Mouse (Mus musculus) limb, embryonic 13.5 days (tissue): ENCODE data around the gene Bmpr1a. TPM values are rescaled to one million over a fixed set of nuclear protein-coding genes. Genes with fewer than 3 reads are reported as not detected.

Experiments used
- ATAC-seq: fragments of 200-750 bp; cut with Nextera tagmentation; 2 replicates; pipeline ENCODE4 v1.8.0; 2017; ENCODE audit warnings: low read depth, moderate number of reproducible peaks, moderate TSS enrichment; ENCODE audit not compliant: low FRiP score
- H3K27ac ChIP-seq: fragments of 300-500 bp; sonication (generic); 2 replicates; pipeline ENCODE4 v1.5.1; 2015; ENCODE audit warnings: inconsistent platforms, mild to moderate bottlenecking, moderate library complexity
- H3K27me3 ChIP-seq: fragments of 300-500 bp; sonication (generic); 2 replicates; pipeline ENCODE4 v1.6.1; 2015; ENCODE audit warnings: mild to moderate bottlenecking, inconsistent platforms
- H3K36me3 ChIP-seq: fragments of 300-500 bp; sonication (generic); 2 replicates; pipeline ENCODE4 v1.6.1; 2015; ENCODE audit warnings: inconsistent platforms, mild to moderate bottlenecking, moderate library complexity
- H3K4me1 ChIP-seq: fragments of 300-500 bp; sonication (generic); 2 replicates; pipeline ENCODE4 v1.6.1; 2015; ENCODE audit warnings: inconsistent platforms
- H3K4me2 ChIP-seq: fragments of 300-500 bp; sonication (generic); replicated peaks from 2 replicates; pipeline ENCODE4 v1.6.1; 2015; ENCODE audit warnings: inconsistent platforms, mild to moderate bottlenecking, moderate library complexity
- H3K4me3 ChIP-seq: fragments of 300-500 bp; sonication (generic); 2 replicates; pipeline ENCODE4 v1.5.1; 2015; ENCODE audit warnings: moderate library complexity, mild to moderate bottlenecking, inconsistent platforms
- H3K9ac ChIP-seq: fragments of 300-500 bp; sonication (generic); 2 replicates; pipeline ENCODE4 v1.6.1; 2015; ENCODE audit warnings: mild to moderate bottlenecking, inconsistent platforms
- H3K9me3 ChIP-seq: fragments of 300-500 bp; sonication (generic); 2 replicates; pipeline ENCODE4 v1.6.1; 2016; ENCODE audit warnings: inconsistent platforms
- WGBS: fragments of 180-500 bp; shearing (Covaris S2); methylation state at CpG from one replicate; pipeline ENCODE4 v1.1.7; 2015; 5-methylcytosine and 5-hydroxymethylcytosine counted together
- polyA plus RNA-seq: library from polyadenylated mRNA; unstranded; fragments of >200 nt; fragmentation: Nextera tagmentation; extraction: Ambion mirVana; gene quantifications from 2 replicates; pipeline ENCODE4 v1.2.1, GENCODE M21; 2015

The Bmpr1a gene
- polyA plus RNA-seq, 1 experiment from 2014 or later, result 71.3 TPM

DNA sequence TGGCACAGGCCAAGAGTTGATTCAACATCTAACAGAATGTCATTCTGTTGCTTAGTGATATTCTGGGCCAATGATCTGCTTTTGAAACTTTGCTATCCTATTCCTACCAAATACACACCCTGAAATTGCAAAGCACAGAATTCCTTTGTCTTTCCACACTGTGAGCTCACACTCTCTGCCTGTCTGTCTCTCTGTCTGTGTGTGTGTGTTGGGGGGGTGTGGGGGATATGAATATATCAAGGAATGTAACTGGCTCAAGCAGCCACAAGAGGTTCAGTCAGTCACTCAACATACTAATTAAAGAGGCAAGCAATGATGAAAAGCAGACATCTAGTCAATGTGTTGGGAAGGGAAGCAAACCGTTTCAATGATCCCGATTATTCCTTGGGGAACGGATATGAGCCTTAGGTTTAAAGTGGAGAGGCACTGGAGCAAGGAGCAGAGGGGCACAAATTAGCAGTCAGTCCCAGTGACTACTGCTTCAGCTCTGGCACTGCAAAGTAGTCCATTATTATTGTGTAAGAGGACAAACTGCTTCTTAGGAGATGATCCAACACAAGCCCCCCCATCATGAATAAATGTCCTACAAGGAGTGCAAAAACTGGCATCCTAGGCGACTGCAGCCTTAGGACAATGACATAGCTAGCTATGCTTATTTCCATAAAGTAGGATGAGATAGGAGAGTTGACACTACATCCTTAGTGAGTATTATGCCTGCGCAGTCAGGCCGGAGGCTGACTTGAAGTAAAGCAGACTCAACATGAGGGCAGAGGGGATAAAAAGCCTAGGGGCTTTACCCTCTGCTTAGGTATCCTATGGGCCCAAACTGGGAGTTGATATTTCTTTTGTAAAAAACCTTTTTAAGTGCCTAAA, 19.4 kb downstream of the Bmpr1a start:
- H3K4me2 ChIP-seq, result no peak overlapping the region
- 54% methylated on average over 6 of the region's 6 CpGs for WGBS

DNA sequence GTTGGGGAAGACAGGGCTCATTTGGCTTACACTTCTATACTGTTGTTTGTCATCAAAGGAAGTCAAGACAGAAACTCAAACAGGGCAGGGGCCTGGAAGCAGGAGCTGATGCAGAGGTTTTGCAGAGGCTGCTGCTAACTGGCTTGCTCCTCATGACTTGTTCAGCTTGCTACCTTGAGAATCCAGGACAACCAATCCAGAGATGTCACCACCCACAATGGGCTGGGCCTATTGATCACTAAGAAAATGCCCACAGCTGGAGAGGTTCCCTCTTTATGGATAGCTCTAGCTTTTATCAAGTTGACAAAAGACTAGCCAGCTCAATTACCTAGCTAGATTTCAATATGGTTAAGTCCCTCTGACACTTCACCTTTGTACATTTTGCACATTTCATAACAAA, 31.6 kb downstream of the Bmpr1a start:
- Histone ChIP-seq H3K36me3 (no peaks in the 10 kb centered on the region), H3K9me3 (no peaks in the 10 kb centered on the region), H3K4me3 (no peak overlapping the region), H3K27ac (no peak overlapping the region), H3K4me1 (peaks cover 22% of the 10 kb centered on the region), H3K27me3 (no peaks in the 10 kb centered on the region), H3K9ac (no peak overlapping the region), H3K4me2 (no peak overlapping the region)
- ATAC-seq, result no peak

More for the DNA sequence above, 19.4 kb downstream of the Bmpr1a start:
- Histone ChIP-seq H3K36me3 (no peaks in the 10 kb centered on the region), H3K4me1 (peaks cover 27% of the 10 kb centered on the region), H3K9me3 (no peaks in the 10 kb centered on the region), H3K27me3 (no peaks in the 10 kb centered on the region), H3K27ac (no peak overlapping the region), H3K9ac (no peak overlapping the region), H3K4me3 (no peak overlapping the region)
- no peak for ATAC-seq

DNA sequence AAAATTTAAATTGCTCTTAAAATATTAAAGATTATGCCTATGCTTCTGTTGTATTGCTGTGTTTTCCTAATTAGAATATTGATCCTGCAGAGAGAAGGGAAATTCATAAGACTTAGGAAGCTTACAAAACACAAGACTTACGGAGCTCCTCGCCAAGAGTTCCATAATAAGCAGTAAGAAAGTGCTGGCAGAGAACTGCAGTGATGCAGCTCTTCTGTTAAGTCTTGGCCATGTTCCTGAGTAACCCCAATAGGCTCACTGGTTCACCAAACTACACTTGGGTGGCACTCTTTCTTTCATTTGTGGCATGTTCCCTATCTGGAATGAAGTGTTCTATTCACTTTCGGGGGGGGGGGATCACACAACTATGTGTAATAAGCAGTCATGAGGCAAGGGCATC, 36.9 kb downstream of the Bmpr1a start:
- no peaks in the 10 kb centered on the region for H3K36me3 ChIP-seq
- H3K4me3 ChIP-seq, result no peak overlapping the region
- H3K27ac ChIP-seq, result no peak overlapping the region
- no peaks in the 10 kb centered on the region for H3K9me3 ChIP-seq
- no peak overlapping the region for H3K9ac ChIP-seq
- no peak for ATAC-seq
- H3K4me1 ChIP-seq, result peaks cover 23% of the 10 kb centered on the region
- no peak overlapping the region for H3K4me2 ChIP-seq
- 51% methylated on average over 3 of the region's 3 CpGs for WGBS
- H3K27me3 ChIP-seq, result no peaks in the 10 kb centered on the region

DNA sequence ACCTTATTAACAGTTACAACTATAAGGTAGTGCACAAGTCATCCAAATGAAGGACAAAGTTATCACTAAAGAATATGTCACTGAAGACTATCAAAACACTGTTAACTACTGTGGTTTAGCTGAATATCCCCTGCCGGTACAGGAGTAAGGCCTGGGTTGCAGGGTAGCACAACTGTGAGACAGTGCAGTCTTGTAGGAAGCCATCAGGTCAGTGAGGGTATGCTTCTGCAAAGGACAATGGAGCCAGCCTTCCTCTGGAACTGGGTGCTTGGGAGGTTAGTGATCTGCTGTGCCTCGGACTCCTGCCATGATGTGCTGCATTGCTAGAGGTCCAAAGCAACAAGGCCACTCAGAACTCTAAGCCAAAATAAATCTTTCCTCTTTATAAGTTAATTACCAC, 43.8 kb downstream of the Bmpr1a start:
- H3K9ac ChIP-seq, result no peak overlapping the region
- H3K4me2 ChIP-seq, result no peak overlapping the region
- no peak overlapping the region for H3K4me3 ChIP-seq
- H3K27me3 ChIP-seq, result no peaks in the 10 kb centered on the region
- H3K27ac ChIP-seq, result no peak overlapping the region
- ATAC-seq, result no peak
- WGBS, result 94% methylated on average over 2 of the region's 2 CpGs
- H3K4me1 ChIP-seq, result peaks cover 8% of the 10 kb centered on the region
- no peaks in the 10 kb centered on the region for H3K9me3 ChIP-seq
- peaks cover 24% of the 10 kb centered on the region for H3K36me3 ChIP-seq

DNA sequence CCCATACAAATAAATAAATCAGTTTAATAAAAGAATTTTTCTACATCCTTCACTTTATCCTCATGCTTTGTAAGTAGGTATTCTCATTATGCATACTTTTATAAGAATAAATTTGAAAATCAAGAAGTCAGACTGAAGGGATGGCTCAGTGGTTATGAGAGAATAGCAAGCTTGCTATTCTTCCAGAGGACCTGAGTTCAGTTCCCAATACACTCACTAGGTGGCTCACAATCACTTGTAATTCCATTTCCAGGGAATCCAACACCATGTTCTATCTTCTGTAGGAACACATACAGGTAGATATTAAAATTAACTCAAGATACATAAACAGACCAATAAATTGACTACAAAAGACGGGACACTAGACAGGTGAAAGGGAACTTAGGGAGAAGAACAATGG, 44.3 kb downstream of the Bmpr1a start:
- Histone ChIP-seq H3K4me3 (no peak overlapping the region), H3K27ac (no peak overlapping the region), H3K27me3 (no peaks in the 10 kb centered on the region), H3K36me3 (peaks cover 24% of the 10 kb centered on the region), H3K4me2 (no peak overlapping the region), H3K9me3 (no peaks in the 10 kb centered on the region), H3K4me1 (peaks cover 13% of the 10 kb centered on the region), H3K9ac (no peak overlapping the region)
- ATAC-seq, result no peak
- 72% methylated on average over 1 of the region's 1 CpGs for WGBS

DNA sequence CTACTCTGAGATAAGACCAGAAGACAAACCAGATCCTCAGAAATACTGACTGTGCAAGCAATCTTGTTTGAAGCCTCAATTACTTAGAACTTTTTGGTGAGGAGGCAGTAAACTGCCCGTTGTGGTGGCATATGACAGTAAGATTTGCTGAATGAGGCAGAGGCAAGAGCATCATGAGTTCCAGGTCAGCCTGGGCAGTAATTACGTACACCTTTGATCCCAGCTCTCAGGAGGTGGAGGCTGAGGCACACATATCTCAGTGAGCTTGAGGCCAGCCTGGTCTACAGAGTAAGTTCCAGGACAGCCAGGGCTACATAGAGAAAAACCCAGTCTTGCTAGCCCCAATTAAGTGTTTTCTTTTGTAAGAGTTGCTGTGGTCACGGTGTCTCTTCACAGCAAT, 48.9 kb downstream of the Bmpr1a start:
- 65% methylated on average over 3 of the region's 3 CpGs for WGBS
- Histone ChIP-seq H3K27me3 (no peaks in the 10 kb centered on the region), H3K4me1 (peaks cover 32% of the 10 kb centered on the region), H3K4me2 (peak overlapping the region; percentile 40; the same call in 1 of the 2 replicates), H3K27ac (peak overlapping the region; percentile 85), H3K4me3 (no peak overlapping the region), H3K9ac (0 out of 2 replicates have a peak overlapping the region, but pooled peaks have one; percentile 9), H3K36me3 (peaks cover 19% of the 10 kb centered on the region), H3K9me3 (no peaks in the 10 kb centered on the region)
- ATAC-seq, result no peak

DNA sequence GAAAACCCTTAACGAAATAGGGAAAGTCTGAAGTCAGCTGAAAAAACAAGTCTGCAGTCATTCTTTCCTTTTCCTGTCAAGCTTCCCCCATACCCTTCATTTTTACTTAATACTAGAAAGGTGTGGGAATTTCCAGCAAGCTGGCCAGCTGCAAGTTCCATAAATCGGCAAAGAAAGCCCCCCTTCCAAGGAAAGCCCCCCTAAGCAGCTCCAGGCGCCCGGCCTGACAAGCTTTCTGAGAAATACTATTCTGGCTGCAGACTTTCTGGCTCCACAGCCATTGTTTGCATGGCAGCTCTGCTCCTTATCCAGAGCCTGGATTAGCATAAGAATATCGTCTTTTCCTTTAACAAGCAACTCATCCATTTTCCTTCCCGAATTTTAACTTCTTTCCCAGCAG, 49.5 kb downstream of the Bmpr1a start:
- Histone ChIP-seq H3K27me3 (no peaks in the 10 kb centered on the region), H3K4me3 (no peak overlapping the region), H3K9ac (0 out of 2 replicates have a peak overlapping the region, but pooled peaks have one; percentile 9), H3K9me3 (no peaks in the 10 kb centered on the region), H3K4me2 (peak overlapping the region; percentile 40), H3K36me3 (peaks cover 18% of the 10 kb centered on the region), H3K27ac (peak overlapping the region; percentile 85), H3K4me1 (peaks cover 32% of the 10 kb centered on the region)
- peak; percentile 65 for ATAC-seq
- WGBS, result 13% methylated on average over 6 of the region's 6 CpGs

DNA sequence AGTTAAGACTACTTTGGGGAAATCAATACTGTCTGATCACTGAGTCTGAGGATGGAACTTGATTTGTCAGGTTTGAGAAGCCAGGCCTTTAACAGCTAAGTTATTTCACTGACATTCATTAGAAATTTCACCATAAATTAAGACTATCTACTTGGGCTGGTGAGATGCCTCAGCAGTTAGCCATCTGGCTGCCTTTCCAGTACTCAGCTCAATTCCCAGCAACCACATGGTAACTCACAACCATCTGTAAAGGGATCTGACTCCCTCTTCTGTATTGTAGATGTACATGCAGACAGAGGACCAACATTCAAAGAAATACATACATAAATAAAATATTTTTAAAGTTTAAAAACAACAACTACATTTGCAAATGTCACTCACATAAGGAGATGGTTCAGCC, 51.3 kb downstream of the Bmpr1a start:
- ATAC-seq, result no peak

DNA sequence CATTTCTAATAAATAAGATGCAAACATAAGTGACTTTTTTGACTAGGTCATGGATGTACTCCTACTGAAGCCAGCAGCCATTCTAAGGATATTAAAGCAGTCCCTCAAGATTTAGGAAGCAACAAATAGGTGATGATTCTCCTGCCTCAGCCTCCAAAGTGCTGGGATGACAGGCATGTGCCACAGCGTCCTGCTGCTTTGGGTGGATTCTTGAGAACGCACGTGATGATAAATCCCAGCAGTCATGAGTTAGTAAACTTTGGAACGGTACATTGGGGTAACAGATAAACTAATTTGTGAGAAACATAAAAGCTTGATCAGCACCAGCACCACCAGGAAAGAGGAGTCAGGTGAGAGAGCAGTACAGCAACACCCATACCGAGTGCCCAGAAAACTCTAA, 52.7 kb downstream of the Bmpr1a start:
- no peak for ATAC-seq
- Histone ChIP-seq H3K9me3 (no peaks in the 10 kb centered on the region), H3K4me2 (no peak overlapping the region), H3K4me3 (no peak overlapping the region), H3K4me1 (peaks cover 36% of the 10 kb centered on the region), H3K27me3 (no peaks in the 10 kb centered on the region), H3K36me3 (peaks cover 20% of the 10 kb centered on the region), H3K27ac (no peak overlapping the region), H3K9ac (no peak overlapping the region)
- WGBS, result 88% methylated on average over 5 of the region's 5 CpGs

More for the DNA sequence above, 51.3 kb downstream of the Bmpr1a start:
- Histone ChIP-seq H3K9ac (no peak overlapping the region), H3K27ac (no peak overlapping the region), H3K9me3 (no peaks in the 10 kb centered on the region), H3K36me3 (peaks cover 12% of the 10 kb centered on the region), H3K4me3 (no peak overlapping the region), H3K4me1 (peaks cover 32% of the 10 kb centered on the region), H3K27me3 (no peaks in the 10 kb centered on the region), H3K4me2 (no peak overlapping the region)

DNA sequence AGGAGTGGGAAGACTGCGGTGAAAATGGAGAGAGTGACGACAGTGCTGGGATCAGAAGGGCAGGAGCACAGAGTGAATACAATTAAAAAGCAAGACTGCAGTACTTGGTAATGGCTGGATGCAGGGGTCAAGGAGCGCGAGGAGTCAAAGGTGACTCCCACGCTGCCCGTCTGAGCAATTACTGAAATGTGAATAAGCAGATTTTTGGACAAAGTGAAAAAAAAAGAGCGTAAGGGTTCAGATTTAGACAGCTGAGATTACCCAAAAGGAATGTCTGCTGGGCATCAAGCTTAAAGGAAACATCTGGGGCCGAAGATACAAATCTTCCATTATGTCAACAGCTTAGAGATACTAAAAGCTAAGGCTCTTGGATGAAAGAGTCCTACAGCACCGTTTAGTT, 53.3 kb downstream of the Bmpr1a start:
- WGBS, result 61% methylated on average over 9 of the region's 9 CpGs
- Histone ChIP-seq H3K27ac (no peak overlapping the region), H3K27me3 (no peaks in the 10 kb centered on the region), H3K9me3 (no peaks in the 10 kb centered on the region), H3K4me3 (no peak overlapping the region), H3K9ac (no peak overlapping the region), H3K4me1 (peaks cover 39% of the 10 kb centered on the region), H3K4me2 (no peak overlapping the region), H3K36me3 (peaks cover 20% of the 10 kb centered on the region)
- no peak for ATAC-seq

DNA sequence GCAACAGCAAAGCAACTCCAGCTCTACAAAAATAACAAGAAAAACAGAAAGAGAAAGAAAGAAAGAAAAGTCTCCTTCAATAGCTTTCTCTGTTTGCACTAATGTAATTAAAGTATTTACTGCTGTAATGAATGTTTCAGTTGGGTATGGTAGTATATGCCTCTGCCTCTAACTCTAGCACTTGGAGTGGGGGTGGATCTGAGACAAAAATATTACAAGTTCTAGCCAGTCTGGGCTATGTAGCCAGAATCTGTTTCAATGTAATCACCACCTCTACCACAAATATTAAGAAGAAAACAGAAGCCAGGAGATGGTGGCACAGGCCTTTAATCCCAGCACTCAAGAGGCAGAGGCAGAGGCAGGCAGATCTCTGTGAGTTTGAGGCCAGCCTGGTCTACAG, 54.7 kb downstream of the Bmpr1a start:
- H3K36me3 ChIP-seq, result peaks cover 28% of the 10 kb centered on the region

DNA sequence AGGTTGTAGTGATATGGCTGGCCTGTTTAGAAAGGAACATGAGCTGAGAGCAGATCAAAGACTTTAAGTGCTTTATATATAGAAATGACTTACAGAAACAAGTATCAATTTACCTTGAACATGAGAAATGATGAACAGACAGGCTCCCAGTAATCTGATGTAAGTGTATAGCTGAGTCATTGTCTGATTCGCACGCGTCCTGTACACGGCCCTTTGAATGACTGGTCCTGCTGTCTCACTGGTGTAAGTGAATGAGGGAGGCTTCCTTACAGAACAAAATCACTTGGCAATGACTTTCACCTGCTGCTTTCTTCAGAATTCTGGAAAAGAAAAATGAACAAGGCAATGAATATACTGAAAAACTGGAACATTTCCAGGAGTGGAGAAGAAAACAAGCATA, 55.5 kb downstream of the Bmpr1a start:
- no peak overlapping the region for H3K4me2 ChIP-seq
- peaks cover 25% of the 10 kb centered on the region for H3K4me1 ChIP-seq
- no peak overlapping the region for H3K27ac ChIP-seq
- no peak overlapping the region for H3K9ac ChIP-seq
- no peaks in the 10 kb centered on the region for H3K9me3 ChIP-seq
- WGBS, result 92% methylated on average over 4 of the region's 4 CpGs
- H3K36me3 ChIP-seq, result peaks cover 36% of the 10 kb centered on the region
- no peak overlapping the region for H3K4me3 ChIP-seq
- H3K27me3 ChIP-seq, result no peaks in the 10 kb centered on the region
- no peak for ATAC-seq

More for the DNA sequence above, 54.7 kb downstream of the Bmpr1a start:
- no peak for ATAC-seq
- Histone ChIP-seq H3K27me3 (no peaks in the 10 kb centered on the region), H3K9ac (no peak overlapping the region), H3K4me2 (no peak overlapping the region), H3K4me3 (no peak overlapping the region), H3K4me1 (peaks cover 28% of the 10 kb centered on the region), H3K9me3 (no peaks in the 10 kb centered on the region), H3K27ac (no peak overlapping the region)

DNA sequence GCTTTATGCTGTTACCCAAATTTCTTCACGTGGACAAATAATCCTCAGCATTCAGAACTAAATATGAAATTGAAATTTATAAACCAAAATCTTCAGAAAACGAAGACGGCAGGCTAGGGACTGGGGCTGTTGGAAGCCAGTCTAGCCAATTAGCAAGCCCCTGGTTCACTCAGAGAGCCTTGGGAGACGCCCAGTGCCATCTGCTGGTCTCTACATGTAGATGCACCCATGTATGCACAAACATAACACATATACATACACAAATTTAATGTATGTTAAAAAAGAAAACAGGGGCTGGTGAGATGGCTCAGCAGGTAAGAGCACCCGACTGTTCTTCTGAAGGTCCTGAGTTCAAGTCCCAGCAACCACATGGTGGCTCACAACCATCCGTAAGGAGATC, 56.5 kb downstream of the Bmpr1a start:
- no peaks in the 10 kb centered on the region for H3K27me3 ChIP-seq
- H3K9me3 ChIP-seq, result no peaks in the 10 kb centered on the region
- no peak overlapping the region for H3K27ac ChIP-seq
- H3K9ac ChIP-seq, result no peak overlapping the region
- peaks cover 20% of the 10 kb centered on the region for H3K4me1 ChIP-seq
- peaks cover 42% of the 10 kb centered on the region for H3K36me3 ChIP-seq
- H3K4me3 ChIP-seq, result no peak overlapping the region
- H3K4me2 ChIP-seq, result no peak overlapping the region
- 93% methylated on average over 6 of the region's 6 CpGs for WGBS
- no peak for ATAC-seq
